Mouse (Mus musculus) skeletal muscle tissue, postnatal 0 days (tissue): ENCODE measurements around the gene Wfdc15b. TPM values are rescaled to one million over a fixed set of nuclear protein-coding genes. Genes with fewer than 3 reads are reported as not detected.

Source experiments
- polyA plus RNA-seq: library from polyadenylated mRNA; unstranded; fragments of >200 nt; fragmentation: Nextera tagmentation; extraction: Ambion mirVana; gene quantifications from 2 replicates; pipeline ENCODE4 v1.2.1, GENCODE M21; 2015

The Wfdc15b gene
- polyA plus RNA-seq, result not detected in 2 replicates

DNA sequence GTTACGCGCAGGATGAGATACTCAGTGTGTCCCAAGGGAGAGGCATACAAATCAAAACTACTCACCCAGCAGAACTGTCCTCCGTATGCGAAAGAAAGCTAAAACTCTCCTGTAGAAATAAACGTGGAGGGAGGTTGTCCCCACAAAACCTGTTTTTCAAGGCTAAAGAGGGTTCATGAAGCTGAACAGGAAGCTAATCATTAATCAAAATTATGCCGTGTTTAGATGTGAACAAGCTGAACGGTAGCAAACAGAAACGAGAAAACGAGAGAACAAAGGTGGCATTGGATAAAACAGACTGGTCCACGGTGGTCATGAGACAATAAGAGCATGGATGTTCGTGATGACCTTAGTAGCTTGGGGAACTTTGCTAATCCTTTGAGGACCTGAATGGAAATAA, at the start of gene Wfdc15b:
Gene Wfdc15b, minus strand, starts transcription at position 139 of the 400 bp plus-strand sequence.

GRCm38 (mm10) chr2:164256540-164256939, 35.1 kb upstream of the Wfdc15b start, which contains the start of gene Svs3b:
TSS of gene Svs3b (minus strand) at chr2:164256640.

GRCm38 (mm10) chr2:164238366-164238765, 16.9 kb upstream of the Wfdc15b start, which contains the start of gene Svs2:
TSS of gene Svs2 (minus strand) at chr2:164238466.

DNA sequence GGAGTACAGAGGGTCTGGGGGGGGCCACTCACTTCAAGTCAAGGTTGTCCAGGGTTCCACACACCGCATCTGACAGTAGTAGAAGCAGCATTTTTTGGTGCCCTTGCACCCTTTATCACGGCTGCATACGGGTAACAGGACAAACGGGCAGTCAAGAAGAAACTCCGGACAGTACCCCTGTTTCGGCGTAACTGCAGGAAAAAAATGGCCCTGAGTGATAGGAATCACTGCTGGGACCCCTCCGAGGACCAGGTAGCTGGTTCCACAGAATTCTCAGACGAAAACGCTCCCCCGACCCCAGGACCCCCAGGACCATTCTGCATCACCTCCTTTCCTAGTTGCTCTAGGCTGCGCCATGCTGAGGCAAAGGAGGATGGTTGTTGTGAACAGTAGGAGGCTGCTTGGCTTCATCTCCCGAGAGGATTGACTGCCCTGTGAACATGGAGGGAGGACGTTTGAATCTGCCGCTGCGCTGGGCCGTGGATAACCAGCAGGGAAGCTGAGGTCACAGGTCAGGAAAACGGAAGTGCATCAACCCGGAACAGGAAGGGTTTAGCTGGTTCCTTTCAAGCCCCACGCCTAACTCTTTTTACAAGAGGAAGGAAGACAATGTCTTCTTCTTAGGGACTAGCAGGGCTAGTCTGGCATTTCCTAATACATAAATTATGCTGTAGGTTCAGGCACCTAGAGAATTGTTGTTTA, 21.7 kb downstream of the Wfdc15b start, which contains the start of gene Wfdc15a:
Gene Wfdc15a, minus strand, starts transcription at position 505 of the 702 bp plus-strand sequence.

DNA sequence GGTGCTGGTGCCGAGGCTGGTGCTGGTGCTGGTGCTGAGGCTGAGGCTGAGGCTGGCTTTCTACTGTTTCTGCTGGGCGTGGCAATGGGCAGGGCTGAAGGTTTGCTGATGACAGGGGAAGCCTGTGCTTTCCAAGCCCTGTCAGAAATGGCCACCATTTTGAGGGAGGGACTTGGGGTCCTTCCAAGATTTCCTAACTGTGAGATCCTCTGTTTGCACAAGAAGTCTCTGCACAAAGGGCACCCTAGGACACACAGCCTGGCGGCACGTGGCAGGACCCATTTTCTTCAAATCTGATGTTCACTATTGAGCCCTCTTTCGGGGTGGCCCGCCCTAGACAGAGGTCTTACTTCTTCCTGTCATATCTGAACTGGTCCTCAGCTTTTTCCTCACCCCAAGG, 30.9 kb downstream of the Wfdc15b start, which contains the start of gene Wfdc12:
Gene Wfdc12, minus strand, starts transcription at position 33 of the 400 bp plus-strand sequence.

DNA sequence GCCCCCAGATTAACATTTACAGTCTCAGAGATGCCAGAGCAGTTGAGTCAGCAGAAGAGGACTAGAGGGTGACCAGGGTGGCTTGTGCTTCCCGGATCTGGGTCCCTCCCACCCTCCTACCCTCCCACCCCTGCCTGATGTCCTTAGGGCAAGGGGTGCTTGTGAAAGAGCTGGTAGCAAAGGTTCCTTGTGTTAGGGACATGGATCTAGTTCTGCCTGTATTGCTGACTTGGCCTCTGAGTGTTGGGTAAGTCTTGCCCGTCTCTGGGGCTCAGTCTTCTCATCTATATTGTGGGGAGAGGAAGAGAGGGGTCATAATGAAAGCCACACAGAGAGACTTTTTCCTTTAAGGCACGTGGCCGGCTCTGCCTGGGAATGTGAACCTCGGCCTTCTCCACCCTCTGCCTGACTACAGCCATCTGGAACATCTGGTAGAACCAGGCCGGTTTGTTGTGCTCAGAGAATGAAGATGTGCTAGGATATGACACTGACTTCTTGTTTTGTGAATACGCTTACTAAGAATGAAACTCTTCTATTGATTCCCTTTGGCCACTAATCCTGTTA, 38.7 kb downstream of the Wfdc15b start, which contains the start of gene Wfdc5:
Gene Wfdc5, minus strand, starts transcription at position 51 of the 564 bp plus-strand sequence.

GRCm38 (mm10) chr2:164170902-164171301, 50.6 kb downstream of the Wfdc15b start, which contains the start of gene Kcns1:
TSS of gene Kcns1 (minus strand) at chr2:164171113.

Other genes starting within 250 kb of the Wfdc15b start
- gene Ywhab, start 226.7 kb downstream of the Wfdc15b start, polyA plus RNA-seq, result 113 and 174 TPM in 2 replicates
- gene Pabpc1l, start 196.2 kb downstream of the Wfdc15b start, polyA plus RNA-seq, result 2.9 and 3.8 TPM in 2 replicates
- 6.5 and 7.3 TPM in 2 replicates for gene Stk4, start 151.3 kb downstream of the Wfdc15b start, polyA plus RNA-seq
- gene Tomm34, start 150.5 kb downstream of the Wfdc15b start, polyA plus RNA-seq, result 22.0 and 24.2 TPM in 2 replicates
- 0.12 TPM in 1 of 2 replicates, not detected in the other for gene Kcns1, start 50.5 kb downstream of the Wfdc15b start, polyA plus RNA-seq
- 1.2 TPM in 1 of 2 replicates, not detected in the other for gene Wfdc5, start 38.9 kb downstream of the Wfdc15b start, polyA plus RNA-seq
- 0.29 TPM in 1 of 2 replicates, not detected in the other for gene Wfdc12, start 31.1 kb downstream of the Wfdc15b start, polyA plus RNA-seq
- gene Wfdc15a, start 21.5 kb downstream of the Wfdc15b start, polyA plus RNA-seq, result not detected in 2 replicates
- gene Svs2, start 16.8 kb upstream of the Wfdc15b start, polyA plus RNA-seq, result not detected in 2 replicates
- not detected in 2 replicates for gene Svs3b, start 35.0 kb upstream of the Wfdc15b start, polyA plus RNA-seq
- gene Svs4, start 56.8 kb upstream of the Wfdc15b start, polyA plus RNA-seq, result not detected in 2 replicates
- gene Svs3a, start 67.6 kb upstream of the Wfdc15b start, polyA plus RNA-seq, result not detected in 2 replicates
- not detected in 2 replicates for gene Svs6, start 95.1 kb upstream of the Wfdc15b start, polyA plus RNA-seq
- gene Svs5, start 111.1 kb upstream of the Wfdc15b start, polyA plus RNA-seq, result not detected in 2 replicates
- gene Slpi, start 167.4 kb upstream of the Wfdc15b start, polyA plus RNA-seq, result 0.78 and 1.5 TPM in 2 replicates
- gene Rbpjl, start 181.5 kb upstream of the Wfdc15b start, polyA plus RNA-seq, result 0.07 and 0.08 TPM in 2 replicates
- gene Matn4, start 183.5 kb upstream of the Wfdc15b start, polyA plus RNA-seq, result 2.3 and 2.8 TPM in 2 replicates
- gene Sdc4, start 222.2 kb upstream of the Wfdc15b start, polyA plus RNA-seq, result 51.3 and 53.3 TPM in 2 replicates
- 33.6 and 35.7 TPM in 2 replicates for gene Sys1, start 235.3 kb upstream of the Wfdc15b start, polyA plus RNA-seq
- 12.3 and 14.5 TPM in 2 replicates for gene Gm20458, start 239.3 kb upstream of the Wfdc15b start, polyA plus RNA-seq